In the genomic region with DNA sequence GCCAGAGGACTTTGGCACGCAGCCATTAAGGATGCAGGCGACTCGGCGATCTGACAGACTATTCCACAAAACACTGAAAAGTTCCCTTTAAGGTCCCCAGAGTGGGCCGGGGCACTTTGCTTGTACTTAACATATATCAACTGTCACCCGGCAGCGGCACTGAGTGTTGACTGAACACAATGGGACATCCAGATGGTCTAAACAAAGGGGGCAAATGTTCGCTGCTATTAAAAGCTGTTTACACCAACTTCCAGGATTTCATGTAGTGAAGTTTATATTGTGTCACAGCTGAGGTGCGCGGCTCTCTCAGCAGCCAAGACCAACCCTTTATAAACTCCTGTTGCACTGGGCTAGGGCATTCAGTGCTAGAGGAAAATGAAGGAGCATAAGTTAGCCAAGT, we compare ENCODE assay signal across 8 mouse cellular contexts.
DNase-seq lines count a peak whose midpoint lies in the region; ATAC-seq and TF ChIP-seq lines count a peak whose summit lies in the region.

No protein-coding gene starts in this region.

- no peak for DNase-seq in intestine, embryonic 14.5 days (ENCODE audit: low spot score)
- peak; percentile 71 for DNase-seq in lung, postnatal 10 days
- DNase-seq in yolk sac, embryonic 10.5 days (ENCODE audit: low spot score) = peak; percentile 12
- DNase-seq in MN1 (ENCODE audit: low spot score) = no peak
- no peak for DNase-seq in spleen, adult 12 weeks (ENCODE audit: low spot score)
- DNase-seq in testis, postnatal 10 days (ENCODE audit: low spot score) = no peak

- H3K27me3 ChIP-seq in embryonic facial prominence, embryonic 13.5 days = no peaks in the 10 kb centered on the region
- H3K27me3 ChIP-seq in intestine, embryonic 14.5 days (replicated peaks; ENCODE audit: control insufficient read depth, insufficient read depth, low read length) = no peaks in the 10 kb centered on the region

- H3K4me2 ChIP-seq in embryonic facial prominence, embryonic 13.5 days = peak overlapping the region; percentile 48
- H3K4me2 ChIP-seq in intestine, embryonic 14.5 days (ENCODE audit: low read length) = peak overlapping the region; percentile 46

- no peak overlapping the region for H3K27ac ChIP-seq in bone marrow macrophage, adult 2 months (ENCODE audit: insufficient read depth, low read depth, low read length)
- H3K27ac ChIP-seq in embryonic facial prominence, embryonic 13.5 days = 0 out of 2 replicates have a peak overlapping the region, but pooled peaks have one; percentile 5
- H3K27ac ChIP-seq in intestine, embryonic 14.5 days (ENCODE audit: low read depth) = no peak overlapping the region

- H3K9me3 ChIP-seq in embryonic facial prominence, embryonic 13.5 days = no peaks in the 10 kb centered on the region
- no peaks in the 10 kb centered on the region for H3K9me3 ChIP-seq in intestine, embryonic 14.5 days (ENCODE audit: control insufficient read depth, low read length)

- no peak for TF ChIP-seq POLR2A in bone marrow macrophage, adult 2 months (IDR thresholded peaks at IDR 0.05; ENCODE audit: borderline replicate concordance, low read depth, low read length)

- no peak for ATAC-seq in embryonic facial prominence, embryonic 13.5 days (ENCODE audit: insufficient number of reproducible peaks, insufficient read depth, low FRiP score, low TSS enrichment, low read depth)
- no peak for ATAC-seq in intestine, embryonic 14.5 days (replicated peaks; ENCODE audit: low FRiP score, low TSS enrichment, low read depth)

- TF ChIP-seq CTCF in bone marrow macrophage, adult 2 months (IDR thresholded peaks at IDR 0.05; ENCODE audit: low read depth, low read length) = no peak

- H3K4me1 ChIP-seq in bone marrow macrophage, adult 2 months (ENCODE audit: control insufficient read depth, insufficient read depth, low read length) = no peaks in the 10 kb centered on the region
- H3K4me1 ChIP-seq in embryonic facial prominence, embryonic 13.5 days = peaks cover 16% of the 10 kb centered on the region
- H3K4me1 ChIP-seq in intestine, embryonic 14.5 days (replicated peaks; ENCODE audit: control insufficient read depth, insufficient read depth, low read length) = peaks cover 24% of the 10 kb centered on the region

- 47% methylated on average over 10 of the region's 10 CpGs for WGBS in embryonic facial prominence, embryonic 13.5 days
- WGBS in intestine, embryonic 14.5 days = 19% methylated on average over 10 of the region's 10 CpGs

- peak overlapping the region; percentile 55; the same call in 1 of the 2 replicates for H3K4me3 ChIP-seq in bone marrow macrophage, adult 2 months (ENCODE audit: insufficient read depth, low read length)
- peak overlapping the region; percentile 23; the same call in 1 of the 2 replicates for H3K4me3 ChIP-seq in embryonic facial prominence, embryonic 13.5 days
- peak overlapping the region; percentile 19; the same call in 1 of the 2 replicates for H3K4me3 ChIP-seq in intestine, embryonic 14.5 days (ENCODE audit: low read depth, low read length)

- H3K36me3 ChIP-seq in embryonic facial prominence, embryonic 13.5 days = no peaks in the 10 kb centered on the region
- H3K36me3 ChIP-seq in intestine, embryonic 14.5 days (ENCODE audit: control insufficient read depth, insufficient read depth, low read length) = no peaks in the 10 kb centered on the region

- H3K9ac ChIP-seq in embryonic facial prominence, embryonic 13.5 days = no peak overlapping the region
- H3K9ac ChIP-seq in intestine, embryonic 14.5 days (ENCODE audit: low read length) = no peak overlapping the region

Comparison
In these comparisons a context has a peak if more than half of its experiments do, and no peak if none do; other contexts are left out.
1. DNase-seq: peak in lung, postnatal 10 days (single experiment) and yolk sac, embryonic 10.5 days (single experiment); none in intestine, embryonic 14.5 days (single experiment), MN1 (single experiment), spleen, adult 12 weeks (single experiment) and testis, postnatal 10 days (single experiment).
2. Peak in every context shown above with its lines, with median percentiles within 50 percentile points of each other: H3K4me3 ChIP-seq.